Mouse (Mus musculus): ENCODE data around the gene Ddx55. TPM values are rescaled to one million over a fixed set of nuclear protein-coding genes. Genes with fewer than 3 reads are reported as not detected.
A peak's percentile ranks its signal among the peaks of the same experiment; 100 is the strongest.

Ddx55 gene
- polyA plus RNA-seq, 1 experiment from 2014 or later: 12.1 TPM

GRCm38 (mm10) chr5:124555145-124555544 is 2.5 kb downstream of the Ddx55 start:
- DNase-seq (ENCODE audit: low spot score) (peak; percentile 39), ATAC-seq (replicated peaks; ENCODE audit: insufficient number of reproducible peaks, low FRiP score, low TSS enrichment, low read depth) (no peak)
- WGBS: 78% methylated on average over 1 of the region's 1 CpGs
- Histone ChIP-seq H3K9ac (replicated peaks; ENCODE audit: low read length) (no peak overlapping the region), H3K27ac (replicated peaks; ENCODE audit: low read depth, low read length) (no peak overlapping the region), H3K36me3 (replicated peaks; ENCODE audit: control insufficient read depth, insufficient read depth, low read depth, low read length) (peaks cover 4% of the 10 kb centered on the region; the same call in 1 of the 2 replicates), H3K27me3 (ENCODE audit: control insufficient read depth, insufficient read depth, low read length) (no peaks in the 10 kb centered on the region), H3K4me2 (ENCODE audit: low read depth, low read length) (no peak overlapping the region), H3K4me1 (ENCODE audit: control insufficient read depth, insufficient read depth, low read length) (no peaks in the 10 kb centered on the region), H3K9me3 (replicated peaks; ENCODE audit: control insufficient read depth, low read length) (no peaks in the 10 kb centered on the region), H3K4me3 (ENCODE audit: low read depth, low read length) (no peak overlapping the region)

GRCm38 (mm10) chr5:124571068-124571467 is 18.4 kb downstream of the Ddx55 start:
- Histone ChIP-seq H3K27ac (replicated peaks; ENCODE audit: low read depth, low read length) (no peak overlapping the region), H3K4me2 (ENCODE audit: low read depth, low read length) (no peak overlapping the region), H3K36me3 (replicated peaks; ENCODE audit: control insufficient read depth, insufficient read depth, low read depth, low read length) (peaks cover 10% of the 10 kb centered on the region), H3K4me1 (ENCODE audit: control insufficient read depth, insufficient read depth, low read length) (no peaks in the 10 kb centered on the region), H3K27me3 (ENCODE audit: control insufficient read depth, insufficient read depth, low read length) (no peaks in the 10 kb centered on the region), H3K4me3 (ENCODE audit: low read depth, low read length) (no peak overlapping the region), H3K9me3 (replicated peaks; ENCODE audit: control insufficient read depth, low read length) (no peaks in the 10 kb centered on the region), H3K9ac (replicated peaks; ENCODE audit: low read length) (no peak overlapping the region)
- 87% methylated on average over 12 of the region's 12 CpGs for WGBS
- DNase-seq (ENCODE audit: low spot score) (no peak), ATAC-seq (replicated peaks; ENCODE audit: insufficient number of reproducible peaks, low FRiP score, low TSS enrichment, low read depth) (no peak)

GRCm38 (mm10) chr5:124575467-124575866 is 22.8 kb downstream of the Ddx55 start:
- ATAC-seq (replicated peaks; ENCODE audit: insufficient number of reproducible peaks, low FRiP score, low TSS enrichment, low read depth) (no peak), DNase-seq (ENCODE audit: low spot score) (no peak)
- H3K36me3 ChIP-seq (replicated peaks; ENCODE audit: control insufficient read depth, insufficient read depth, low read depth, low read length): peaks cover 3% of the 10 kb centered on the region; the same call in 1 of the 2 replicates
- no peak overlapping the region for H3K4me2 ChIP-seq (ENCODE audit: low read depth, low read length)
- WGBS: 94% methylated on average over 7 of the region's 7 CpGs
- H3K4me3 ChIP-seq (ENCODE audit: low read depth, low read length): no peak overlapping the region
- H3K4me1 ChIP-seq (ENCODE audit: control insufficient read depth, insufficient read depth, low read length): no peaks in the 10 kb centered on the region
- no peak overlapping the region for H3K27ac ChIP-seq (replicated peaks; ENCODE audit: low read depth, low read length)
- H3K27me3 ChIP-seq (ENCODE audit: control insufficient read depth, insufficient read depth, low read length): no peaks in the 10 kb centered on the region
- H3K9ac ChIP-seq (replicated peaks; ENCODE audit: low read length): no peak overlapping the region
- H3K9me3 ChIP-seq (replicated peaks; ENCODE audit: control insufficient read depth, low read length): no peaks in the 10 kb centered on the region

GRCm38 (mm10) chr5:124578633-124579317 is 26.1 kb downstream of the Ddx55 start, which contains the start of the genes Eif2b1 and Gtf2h3:
Eif2b1 (minus strand) TSS chr5:124579131.
Gtf2h3 (plus strand) TSS chr5:124579140.
- Histone ChIP-seq H3K4me2 (ENCODE audit: low read depth, low read length) (peak within 1 kb of the TSS; percentile 47), H3K9me3 (replicated peaks; ENCODE audit: control insufficient read depth, low read length) (no peaks in the 10 kb centered on the region), H3K9ac (replicated peaks; ENCODE audit: low read length) (peak within 1 kb of the TSS; percentile 63), H3K4me1 (ENCODE audit: control insufficient read depth, insufficient read depth, low read length) (no peaks in the 10 kb centered on the region), H3K27ac (replicated peaks; ENCODE audit: low read depth, low read length) (no peak within 1 kb of the TSS), H3K36me3 (replicated peaks; ENCODE audit: control insufficient read depth, insufficient read depth, low read depth, low read length) (no peaks in the 10 kb centered on the region), H3K27me3 (ENCODE audit: control insufficient read depth, insufficient read depth, low read length) (no peaks in the 10 kb centered on the region), H3K4me3 (ENCODE audit: low read depth, low read length) (peak within 1 kb of the TSS; percentile 57)
- 2% methylated on average over 51 of the region's 51 CpGs for WGBS
- peak; percentile 93 for ATAC-seq (replicated peaks; ENCODE audit: insufficient number of reproducible peaks, low FRiP score, low TSS enrichment, low read depth)
- DNase-seq (ENCODE audit: low spot score): peak; percentile 97

- Histone ChIP-seq H3K27me3 (ENCODE audit: control insufficient read depth, insufficient read depth, low read length) (no peaks in the 10 kb centered on the region), H3K9me3 (replicated peaks; ENCODE audit: control insufficient read depth, low read length) (no peaks in the 10 kb centered on the region), H3K4me2 (ENCODE audit: low read depth, low read length) (no peak overlapping the region), H3K27ac (replicated peaks; ENCODE audit: low read depth, low read length) (no peak overlapping the region), H3K9ac (replicated peaks; ENCODE audit: low read length) (no peak overlapping the region), H3K4me1 (ENCODE audit: control insufficient read depth, insufficient read depth, low read length) (no peaks in the 10 kb centered on the region), H3K36me3 (replicated peaks; ENCODE audit: control insufficient read depth, insufficient read depth, low read depth, low read length) (no peaks in the 10 kb centered on the region; the same call in 1 of the 2 replicates), H3K4me3 (ENCODE audit: low read depth, low read length) (no peak overlapping the region)
- 96% methylated on average over 5 of the region's 5 CpGs for WGBS
- no peak for ATAC-seq (replicated peaks; ENCODE audit: insufficient number of reproducible peaks, low FRiP score, low TSS enrichment, low read depth)
- DNase-seq (ENCODE audit: low spot score): no peak
Measured at GRCm38 (mm10) chr5:124582515-124582914, 29.9 kb downstream of the Ddx55 start.

GRCm38 (mm10) chr5:124592768-124593167 is 40.1 kb downstream of the Ddx55 start:
- H3K4me2 ChIP-seq (ENCODE audit: low read depth, low read length): no peak overlapping the region
- no peak overlapping the region for H3K27ac ChIP-seq (replicated peaks; ENCODE audit: low read depth, low read length)
- no peaks in the 10 kb centered on the region for H3K27me3 ChIP-seq (ENCODE audit: control insufficient read depth, insufficient read depth, low read length)
- WGBS: 90% methylated on average over 3 of the region's 3 CpGs
- ATAC-seq (replicated peaks; ENCODE audit: insufficient number of reproducible peaks, low FRiP score, low TSS enrichment, low read depth): no peak
- no peaks in the 10 kb centered on the region for H3K9me3 ChIP-seq (replicated peaks; ENCODE audit: control insufficient read depth, low read length)
- no peak for DNase-seq (ENCODE audit: low spot score)
- H3K9ac ChIP-seq (replicated peaks; ENCODE audit: low read length): no peak overlapping the region
- H3K36me3 ChIP-seq (replicated peaks; ENCODE audit: control insufficient read depth, insufficient read depth, low read depth, low read length): peaks cover 6% of the 10 kb centered on the region
- H3K4me1 ChIP-seq (ENCODE audit: control insufficient read depth, insufficient read depth, low read length): no peaks in the 10 kb centered on the region
- H3K4me3 ChIP-seq (ENCODE audit: low read depth, low read length): no peak overlapping the region

GRCm38 (mm10) chr5:124598224-124599174 is 45.8 kb downstream of the Ddx55 start:
- ATAC-seq (replicated peaks; ENCODE audit: insufficient number of reproducible peaks, low FRiP score, low TSS enrichment, low read depth): peak; percentile 99

More at GRCm38 (mm10) chr5:124598224-124599174, 45.8 kb downstream of the Ddx55 start:
- Histone ChIP-seq H3K27ac (replicated peaks; ENCODE audit: low read depth, low read length) (no peak overlapping the region), H3K9me3 (replicated peaks; ENCODE audit: control insufficient read depth, low read length) (no peaks in the 10 kb centered on the region), H3K9ac (replicated peaks; ENCODE audit: low read length) (peak overlapping the region; percentile 71), H3K36me3 (replicated peaks; ENCODE audit: control insufficient read depth, insufficient read depth, low read depth, low read length) (peaks cover 6% of the 10 kb centered on the region), H3K4me3 (ENCODE audit: low read depth, low read length) (peak overlapping the region; percentile 71), H3K27me3 (ENCODE audit: control insufficient read depth, insufficient read depth, low read length) (no peaks in the 10 kb centered on the region), H3K4me1 (ENCODE audit: control insufficient read depth, insufficient read depth, low read length) (no peaks in the 10 kb centered on the region), H3K4me2 (ENCODE audit: low read depth, low read length) (peak overlapping the region; percentile 83)
- WGBS: 6% methylated on average over 30 of the region's 30 CpGs
- DNase-seq (ENCODE audit: low spot score): peak; percentile 98

Data from embryonic facial prominence, embryonic 11.5 days (tissue).